Mouse (Mus musculus): Measurements from ENCODE around the gene Gas7. TPM values are rescaled to one million over a fixed set of nuclear protein-coding genes. Genes with fewer than 3 reads are reported as not detected.
A peak's percentile ranks its signal among the peaks of the same experiment; 100 is the strongest.

Gas7 gene
- polyA plus RNA-seq, 2 experiments, result 9.8 to 18.2 TPM

GRCm38 (mm10) chr11:67727095-67727494, 271.9 kb downstream of the Gas7 start:
- 58% methylated on average over 6 of the region's 6 CpGs for WGBS
- Histone ChIP-seq H3K4me2 (replicated peaks; ENCODE audit: low read depth, low read length, severe bottlenecking) (no peak overlapping the region), H3K27me3 (ENCODE audit: control insufficient read depth, insufficient read depth, low read length) (no peaks in the 10 kb centered on the region), H3K27ac (replicated peaks; ENCODE audit: low read depth, low read length) (no peak overlapping the region), H3K9me3 (ENCODE audit: control insufficient read depth, low read length) (no peaks in the 10 kb centered on the region), H3K4me3 (replicated peaks; ENCODE audit: low read length) (no peak overlapping the region), H3K4me1 (ENCODE audit: control insufficient read depth, insufficient read depth, low read length) (no peaks in the 10 kb centered on the region), H3K36me3 (ENCODE audit: control insufficient read depth, insufficient read depth, low read length) (no peaks in the 10 kb centered on the region), H3K9ac (ENCODE audit: low read depth, low read length, severe bottlenecking) (no peak overlapping the region)
- TF ChIP-seq POLR2A (IDR thresholded peaks at IDR 0.05; ENCODE audit: borderline replicate concordance, extremely low read depth, insufficient read depth, insufficient read length), result no peak
- ATAC-seq (ENCODE audit: low FRiP score, low read depth) (no peak), DNase-seq (ENCODE audit: low spot score) (peak; percentile 26)

GRCm38 (mm10) chr11:67728726-67729125, 273.5 kb downstream of the Gas7 start:
- Histone ChIP-seq H3K9me3 (ENCODE audit: control insufficient read depth, low read length) (no peaks in the 10 kb centered on the region), H3K9ac (ENCODE audit: low read depth, low read length, severe bottlenecking) (no peak overlapping the region), H3K4me3 (replicated peaks; ENCODE audit: low read length) (no peak overlapping the region), H3K27ac (replicated peaks; ENCODE audit: low read depth, low read length) (no peak overlapping the region), H3K27me3 (ENCODE audit: control insufficient read depth, insufficient read depth, low read length) (no peaks in the 10 kb centered on the region), H3K36me3 (ENCODE audit: control insufficient read depth, insufficient read depth, low read length) (no peaks in the 10 kb centered on the region), H3K4me2 (replicated peaks; ENCODE audit: low read depth, low read length, severe bottlenecking) (no peak overlapping the region), H3K4me1 (ENCODE audit: control insufficient read depth, insufficient read depth, low read length) (no peaks in the 10 kb centered on the region)
- DNase-seq (ENCODE audit: low spot score) (no peak), ATAC-seq (ENCODE audit: low FRiP score, low read depth) (no peak)
- TF ChIP-seq POLR2A (IDR thresholded peaks at IDR 0.05; ENCODE audit: borderline replicate concordance, extremely low read depth, insufficient read depth, insufficient read length), result no peak

- no peaks in the 10 kb centered on the region for H3K4me1 ChIP-seq (ENCODE audit: control insufficient read depth, insufficient read depth, low read length)
- no peak overlapping the region for H3K4me2 ChIP-seq (replicated peaks; ENCODE audit: low read depth, low read length, severe bottlenecking)
- no peaks in the 10 kb centered on the region for H3K36me3 ChIP-seq (ENCODE audit: control insufficient read depth, insufficient read depth, low read length)
- TF ChIP-seq POLR2A (IDR thresholded peaks at IDR 0.05; ENCODE audit: borderline replicate concordance, extremely low read depth, insufficient read depth, insufficient read length), result no peak
- no peak overlapping the region for H3K4me3 ChIP-seq (replicated peaks; ENCODE audit: low read length)
- ATAC-seq (ENCODE audit: low FRiP score, low read depth) (no peak), DNase-seq (ENCODE audit: low spot score) (no peak)
- no peak overlapping the region for H3K27ac ChIP-seq (replicated peaks; ENCODE audit: low read depth, low read length)
- 83% methylated on average over 2 of the region's 2 CpGs for WGBS
- H3K9me3 ChIP-seq (ENCODE audit: control insufficient read depth, low read length), result no peaks in the 10 kb centered on the region
- no peak overlapping the region for H3K9ac ChIP-seq (ENCODE audit: low read depth, low read length, severe bottlenecking)
- H3K27me3 ChIP-seq (ENCODE audit: control insufficient read depth, insufficient read depth, low read length), result no peaks in the 10 kb centered on the region
Observed at GRCm38 (mm10) chr11:67731056-67731455, 275.8 kb downstream of the Gas7 start.

- WGBS, result 75% methylated on average over 1 of the region's 1 CpGs
- no peaks in the 10 kb centered on the region for H3K4me1 ChIP-seq (ENCODE audit: control insufficient read depth, insufficient read depth, low read length)
- no peak for DNase-seq (ENCODE audit: low spot score)
Observed at GRCm38 (mm10) chr11:67733726-67734125, 278.5 kb downstream of the Gas7 start.

GRCm38 (mm10) chr11:67734597-67734996, 279.4 kb downstream of the Gas7 start:
- ATAC-seq (ENCODE audit: low FRiP score, low read depth) (no peak), DNase-seq (ENCODE audit: low spot score) (no peak)
- Histone ChIP-seq H3K9me3 (ENCODE audit: control insufficient read depth, low read length) (no peaks in the 10 kb centered on the region), H3K27me3 (ENCODE audit: control insufficient read depth, insufficient read depth, low read length) (no peaks in the 10 kb centered on the region), H3K4me2 (replicated peaks; ENCODE audit: low read depth, low read length, severe bottlenecking) (no peak overlapping the region), H3K4me3 (replicated peaks; ENCODE audit: low read length) (no peak overlapping the region), H3K9ac (ENCODE audit: low read depth, low read length, severe bottlenecking) (no peak overlapping the region), H3K27ac (replicated peaks; ENCODE audit: low read depth, low read length) (no peak overlapping the region), H3K4me1 (ENCODE audit: control insufficient read depth, insufficient read depth, low read length) (no peaks in the 10 kb centered on the region), H3K36me3 (ENCODE audit: control insufficient read depth, insufficient read depth, low read length) (no peaks in the 10 kb centered on the region)
- 68% methylated on average over 3 of the region's 3 CpGs for WGBS
- TF ChIP-seq POLR2A (IDR thresholded peaks at IDR 0.05; ENCODE audit: borderline replicate concordance, extremely low read depth, insufficient read depth, insufficient read length), result no peak

More at GRCm38 (mm10) chr11:67733726-67734125, 278.5 kb downstream of the Gas7 start:
- no peak for ATAC-seq (ENCODE audit: low FRiP score, low read depth)
- TF ChIP-seq POLR2A (IDR thresholded peaks at IDR 0.05; ENCODE audit: borderline replicate concordance, extremely low read depth, insufficient read depth, insufficient read length), result no peak
- Histone ChIP-seq H3K9ac (ENCODE audit: low read depth, low read length, severe bottlenecking) (no peak overlapping the region), H3K27me3 (ENCODE audit: control insufficient read depth, insufficient read depth, low read length) (no peaks in the 10 kb centered on the region), H3K4me3 (replicated peaks; ENCODE audit: low read length) (no peak overlapping the region), H3K9me3 (ENCODE audit: control insufficient read depth, low read length) (no peaks in the 10 kb centered on the region), H3K36me3 (ENCODE audit: control insufficient read depth, insufficient read depth, low read length) (no peaks in the 10 kb centered on the region), H3K4me2 (replicated peaks; ENCODE audit: low read depth, low read length, severe bottlenecking) (no peak overlapping the region), H3K27ac (replicated peaks; ENCODE audit: low read depth, low read length) (no peak overlapping the region)

- no peaks in the 10 kb centered on the region for H3K27me3 ChIP-seq (ENCODE audit: control insufficient read depth, insufficient read depth, low read length)
- no peak overlapping the region for H3K4me3 ChIP-seq (replicated peaks; ENCODE audit: low read length)
- DNase-seq (ENCODE audit: low spot score) (no peak), ATAC-seq (ENCODE audit: low FRiP score, low read depth) (no peak)
- 83% methylated on average over 6 of the region's 6 CpGs for WGBS
- H3K27ac ChIP-seq (replicated peaks; ENCODE audit: low read depth, low read length), result no peak overlapping the region
- H3K9me3 ChIP-seq (ENCODE audit: control insufficient read depth, low read length), result no peaks in the 10 kb centered on the region
- H3K4me1 ChIP-seq (ENCODE audit: control insufficient read depth, insufficient read depth, low read length), result no peaks in the 10 kb centered on the region
- H3K9ac ChIP-seq (ENCODE audit: low read depth, low read length, severe bottlenecking), result no peak overlapping the region
- TF ChIP-seq POLR2A (IDR thresholded peaks at IDR 0.05; ENCODE audit: borderline replicate concordance, extremely low read depth, insufficient read depth, insufficient read length), result no peak
- no peak overlapping the region for H3K4me2 ChIP-seq (replicated peaks; ENCODE audit: low read depth, low read length, severe bottlenecking)
- no peaks in the 10 kb centered on the region for H3K36me3 ChIP-seq (ENCODE audit: control insufficient read depth, insufficient read depth, low read length)
Observed at GRCm38 (mm10) chr11:67738345-67738744, 283.1 kb downstream of the Gas7 start.

Other genes with a start within 250 kb of the Gas7 start
- 0.09 and 0.10 TPM in 2 replicates for gene Myh4, start 217.4 kb upstream of the Gas7 start, polyA plus RNA-seq (2012; rRNA removed)
- 0.11 and 0.36 TPM in 2 replicates for gene Myh4, start 217.4 kb upstream of the Gas7 start, polyA plus RNA-seq (2014; fragmentation: Nextera tagmentation; extraction: Ambion mirVana)
- gene Myh8, start 178.3 kb upstream of the Gas7 start, polyA plus RNA-seq (2012; rRNA removed), result 21.7 and 39.3 TPM in 2 replicates
- 49.0 and 74.2 TPM in 2 replicates for gene Myh8, start 178.3 kb upstream of the Gas7 start, polyA plus RNA-seq (2014; fragmentation: Nextera tagmentation; extraction: Ambion mirVana)
- 0.03 and 0.10 TPM in 2 replicates for gene Myh13, start 133.8 kb upstream of the Gas7 start, polyA plus RNA-seq (2012; rRNA removed)
- 0.21 and 0.46 TPM in 2 replicates for gene Myh13, start 133.8 kb upstream of the Gas7 start, polyA plus RNA-seq (2014; fragmentation: Nextera tagmentation; extraction: Ambion mirVana)
- 0.09 and 0.11 TPM in 2 replicates for gene Rcvrn, start 239.9 kb downstream of the Gas7 start, polyA plus RNA-seq (2012; rRNA removed)
- gene Rcvrn, start 239.9 kb downstream of the Gas7 start, polyA plus RNA-seq (2014; fragmentation: Nextera tagmentation; extraction: Ambion mirVana), result not detected in 2 replicates

All from limb, embryonic 14.5 days (tissue).